Mouse (Mus musculus): Measurements from ENCODE around the gene Creb3l1. TPM values are rescaled to one million over a fixed set of nuclear protein-coding genes. Genes with fewer than 3 reads are reported as not detected.

The Creb3l1 gene
- polyA plus RNA-seq, 1 experiment from 2014 or later: 1.3 TPM

DNA sequence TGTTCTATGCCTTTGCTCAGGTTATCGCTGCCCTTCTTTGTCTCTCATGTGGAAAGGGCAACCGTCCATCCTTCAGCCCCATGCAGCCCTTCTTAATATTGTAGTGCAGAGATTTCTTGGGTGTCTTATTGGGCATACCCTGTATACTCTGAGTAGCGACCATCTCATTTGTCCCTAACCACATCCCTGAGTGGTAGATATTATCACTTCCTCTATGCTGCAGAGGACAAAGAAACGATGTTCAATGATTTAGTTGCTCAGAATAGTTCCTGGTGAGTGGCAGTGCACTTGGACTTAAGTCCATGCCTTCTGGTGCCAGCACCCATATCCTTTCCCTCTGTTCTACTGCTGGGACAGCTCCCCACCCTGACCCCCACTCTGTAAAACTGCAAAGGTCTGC is 46.3 kb downstream of the Creb3l1 start:
- no peak overlapping the region for H3K4me2 ChIP-seq
- peaks cover 64% of the 10 kb centered on the region for H3K27me3 ChIP-seq
- no peaks in the 10 kb centered on the region for H3K36me3 ChIP-seq
- H3K9me3 ChIP-seq: no peaks in the 10 kb centered on the region
- no peak for ATAC-seq (ENCODE audit: insufficient number of reproducible peaks, insufficient read depth, low FRiP score, low TSS enrichment, low read depth)
- WGBS: 80% methylated on average over 4 of the region's 4 CpGs
- H3K9ac ChIP-seq (replicated peaks): no peak overlapping the region
- H3K4me3 ChIP-seq (replicated peaks): no peak overlapping the region
- no peak overlapping the region for H3K27ac ChIP-seq
- H3K4me1 ChIP-seq (replicated peaks): peaks cover 40% of the 10 kb centered on the region

DNA sequence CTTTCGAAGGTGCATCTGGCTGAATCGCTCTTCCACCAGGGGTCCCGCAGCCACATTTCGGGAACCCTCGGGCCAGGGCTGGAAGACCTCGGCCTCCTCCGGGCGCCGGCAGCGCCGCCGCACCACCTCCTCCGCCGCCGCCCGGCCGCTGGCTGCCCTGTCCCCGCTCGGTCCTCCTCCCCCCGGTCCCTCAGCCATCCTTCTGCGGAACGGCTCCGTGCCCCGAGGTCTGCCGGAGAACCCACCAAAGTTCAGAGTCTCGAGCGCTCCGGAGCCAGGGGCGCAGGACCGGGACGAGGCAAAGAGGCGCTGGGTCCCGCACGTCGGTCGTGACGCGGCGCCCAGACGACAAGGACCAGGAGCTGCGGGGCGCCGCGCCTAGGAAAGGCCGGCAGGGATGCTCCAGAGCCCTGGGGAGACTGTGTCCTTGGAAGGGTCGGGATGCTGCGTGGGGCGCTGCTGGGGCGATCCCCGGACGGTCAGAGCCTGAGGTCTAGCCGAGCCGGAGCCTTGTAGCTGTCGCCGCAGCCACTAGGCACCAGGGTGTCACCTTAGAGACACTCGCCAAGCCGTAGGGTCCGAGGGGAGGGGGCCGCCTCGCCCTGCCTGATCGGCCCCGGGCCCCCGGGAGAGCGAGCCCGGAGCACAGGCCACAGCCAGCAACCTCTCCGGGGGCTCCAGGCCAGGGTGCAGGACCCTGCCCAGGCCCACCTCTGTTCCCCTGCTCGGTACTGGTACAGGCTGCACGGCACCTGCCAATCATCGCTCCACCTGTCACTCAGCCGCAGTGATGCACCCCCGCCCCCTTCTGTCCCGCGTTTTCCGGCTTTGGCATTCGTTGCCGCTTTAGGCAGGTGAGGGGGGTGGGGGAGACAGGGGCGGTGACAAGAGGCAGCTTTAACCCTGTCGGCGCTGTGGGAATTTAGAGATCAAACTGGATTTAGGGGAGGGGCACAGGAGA is 48.4 kb downstream of the Creb3l1 start, which contains the start of gene Dgkz:
TSS of gene Dgkz (minus strand) at position 284 of the 961 bp plus-strand sequence.
- Histone ChIP-seq H3K36me3 (no peaks in the 10 kb centered on the region), H3K4me2 (peak within 1 kb of the TSS; percentile 68), H3K9me3 (no peaks in the 10 kb centered on the region), H3K4me3 (replicated peaks) (peak within 1 kb of the TSS; percentile 43), H3K9ac (replicated peaks) (peak within 1 kb of the TSS; percentile 53), H3K27me3 (peaks cover 79% of the 10 kb centered on the region), H3K4me1 (replicated peaks) (peaks cover 45% of the 10 kb centered on the region), H3K27ac (no peak within 1 kb of the TSS)
- 1% methylated on average over 79 of the region's 79 CpGs for WGBS
- no peak for ATAC-seq (ENCODE audit: insufficient number of reproducible peaks, insufficient read depth, low FRiP score, low TSS enrichment, low read depth)

DNA sequence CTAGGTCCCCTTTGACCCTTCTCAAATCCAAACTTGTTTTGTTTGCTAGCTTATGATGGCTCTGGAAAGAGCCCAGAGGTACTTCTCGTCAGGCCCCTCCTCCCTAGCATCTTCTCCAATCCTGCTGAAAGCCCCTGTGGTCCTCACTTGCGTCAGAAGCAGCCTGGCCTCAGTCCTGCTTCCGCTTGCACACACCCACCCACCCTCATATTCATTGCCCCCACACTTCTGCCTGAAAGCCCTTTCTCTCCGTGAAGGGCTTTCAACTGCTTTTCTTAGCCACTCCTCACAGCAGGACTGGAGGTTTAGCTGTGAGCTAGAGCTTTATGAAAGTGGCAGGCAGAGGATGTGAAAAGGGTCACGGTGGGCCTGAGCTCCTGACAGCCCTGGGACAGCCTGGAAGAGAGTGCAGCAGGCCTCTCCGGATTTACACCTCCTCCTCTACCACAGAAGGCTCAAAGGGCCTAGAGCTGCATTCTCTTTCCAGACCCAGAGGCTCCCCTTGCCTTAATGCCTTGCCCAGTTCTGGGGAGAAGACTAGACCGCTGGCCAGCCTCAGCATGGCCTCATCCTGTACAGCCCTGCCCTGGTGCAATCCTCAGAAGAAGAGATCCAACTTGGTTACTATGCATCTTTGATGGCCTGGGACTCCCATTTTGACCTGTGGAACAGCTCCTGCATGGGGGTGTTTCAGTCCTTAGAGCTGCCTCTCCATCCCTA is 50.7 kb downstream of the Creb3l1 start:
- H3K27ac ChIP-seq: no peak overlapping the region

DNA sequence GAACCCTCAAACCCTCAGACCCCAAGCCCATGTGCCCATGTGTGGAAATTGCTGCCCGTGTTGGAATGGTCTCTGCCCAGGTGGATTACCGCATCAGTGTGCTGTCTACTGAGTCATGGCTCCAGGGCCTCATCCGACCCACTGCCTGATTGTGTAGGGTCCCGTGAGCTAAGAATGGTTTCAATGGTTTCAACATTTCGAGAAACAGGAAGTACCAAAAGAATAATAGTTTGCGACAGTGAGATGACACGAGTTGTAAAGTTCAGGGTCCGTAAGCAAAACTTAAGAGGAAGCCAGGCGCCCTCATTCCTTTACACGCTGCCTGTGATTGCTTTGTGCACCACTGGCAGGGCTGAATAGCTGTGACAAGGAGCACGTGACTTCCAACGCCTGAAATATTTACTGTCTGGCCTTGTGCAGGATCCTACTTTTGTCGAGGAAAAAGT is 52.2 kb downstream of the Creb3l1 start:
- Histone ChIP-seq H3K4me3 (replicated peaks) (no peak overlapping the region), H3K4me2 (no peak overlapping the region), H3K27me3 (peaks cover 57% of the 10 kb centered on the region), H3K36me3 (no peaks in the 10 kb centered on the region), H3K9me3 (no peaks in the 10 kb centered on the region), H3K4me1 (replicated peaks) (peaks cover 29% of the 10 kb centered on the region), H3K27ac (no peak overlapping the region), H3K9ac (replicated peaks) (no peak overlapping the region)
- no peak for ATAC-seq (ENCODE audit: insufficient number of reproducible peaks, insufficient read depth, low FRiP score, low TSS enrichment, low read depth)
- 40% methylated on average over 13 of the region's 13 CpGs for WGBS

More for the DNA sequence above, 50.7 kb downstream of the Creb3l1 start:
- Histone ChIP-seq H3K9ac (replicated peaks) (no peak overlapping the region), H3K36me3 (no peaks in the 10 kb centered on the region), H3K4me3 (replicated peaks) (no peak overlapping the region), H3K27me3 (peaks cover 71% of the 10 kb centered on the region), H3K4me1 (replicated peaks) (peaks cover 25% of the 10 kb centered on the region), H3K9me3 (no peaks in the 10 kb centered on the region), H3K4me2 (no peak overlapping the region)
- WGBS: 28% methylated on average over 7 of the region's 7 CpGs
- ATAC-seq (ENCODE audit: insufficient number of reproducible peaks, insufficient read depth, low FRiP score, low TSS enrichment, low read depth): no peak

DNA sequence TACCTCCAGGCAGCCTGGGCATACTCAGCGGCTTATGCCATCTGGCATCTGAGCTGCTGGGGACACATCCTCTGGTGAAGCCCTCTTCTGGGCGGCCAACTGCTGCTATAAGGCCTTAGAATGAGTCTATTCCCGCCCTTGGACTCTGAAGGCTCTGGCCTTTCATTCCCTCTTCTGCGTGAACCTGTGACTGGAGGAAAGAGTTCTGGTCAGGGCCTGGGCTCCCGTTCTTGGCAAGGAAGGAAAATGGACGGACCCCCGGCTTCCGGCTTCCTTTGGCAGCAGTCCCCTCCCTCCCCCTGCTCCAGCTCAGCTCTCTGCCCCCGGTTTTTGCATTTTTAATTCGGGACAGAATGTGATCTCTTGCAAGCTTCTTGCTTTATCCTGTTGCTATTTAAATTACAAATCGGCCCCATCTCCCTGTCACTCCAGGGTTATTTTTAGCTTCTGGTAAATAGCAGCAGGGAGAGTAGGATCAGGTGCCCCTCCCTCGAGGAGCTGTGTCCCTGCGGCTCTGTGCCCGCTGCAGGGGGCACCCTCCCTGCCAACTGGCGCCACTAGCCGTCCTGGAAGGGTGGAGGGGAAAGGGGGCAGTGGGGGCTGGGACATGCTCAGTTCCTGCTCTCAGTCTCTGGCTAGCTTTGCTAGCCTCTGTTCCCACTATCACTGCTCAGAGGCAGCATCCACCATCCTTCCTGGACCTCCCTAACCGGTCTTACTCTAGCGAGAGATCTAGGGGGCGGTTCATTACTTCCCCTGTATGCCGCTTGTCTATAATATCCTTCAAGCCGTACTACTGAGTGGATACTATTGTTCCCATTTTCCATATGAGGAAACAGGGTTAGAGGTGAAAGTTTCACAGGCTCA is 52.8 kb downstream of the Creb3l1 start:
- Histone ChIP-seq H3K27ac (no peak overlapping the region; the same call in 1 of the 2 replicates), H3K4me1 (replicated peaks) (peaks cover 29% of the 10 kb centered on the region), H3K4me3 (replicated peaks) (no peak overlapping the region), H3K27me3 (peaks cover 52% of the 10 kb centered on the region), H3K9ac (replicated peaks) (no peak overlapping the region), H3K36me3 (no peaks in the 10 kb centered on the region), H3K4me2 (no peak overlapping the region), H3K9me3 (no peaks in the 10 kb centered on the region)
- WGBS: 26% methylated on average over 21 of the region's 21 CpGs
- ATAC-seq (ENCODE audit: insufficient number of reproducible peaks, insufficient read depth, low FRiP score, low TSS enrichment, low read depth): no peak

DNA sequence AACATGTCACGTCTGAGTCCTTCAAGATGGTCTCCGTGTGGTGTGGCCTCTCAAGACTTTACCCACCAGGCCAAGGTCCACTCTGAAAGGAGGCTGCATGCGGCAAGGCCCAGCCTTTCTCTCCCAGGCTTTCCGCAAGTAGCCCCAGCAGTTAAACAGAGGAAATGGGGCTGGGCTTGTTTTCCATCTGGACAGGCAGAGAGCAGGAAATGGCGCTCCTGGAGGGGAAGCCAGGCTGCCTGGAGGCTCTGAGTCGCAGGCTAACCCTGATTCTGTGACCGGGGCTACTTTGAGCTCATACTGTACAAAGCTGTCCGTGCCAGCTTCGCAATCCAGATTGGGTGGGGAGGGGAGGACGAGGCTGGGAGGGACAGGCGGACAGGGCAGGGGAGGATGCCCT is 56.3 kb downstream of the Creb3l1 start:
- Histone ChIP-seq H3K9ac (replicated peaks) (no peak overlapping the region), H3K27ac (peak overlapping the region; percentile 74), H3K4me2 (no peak overlapping the region), H3K9me3 (no peaks in the 10 kb centered on the region), H3K27me3 (peaks cover 19% of the 10 kb centered on the region), H3K36me3 (no peaks in the 10 kb centered on the region), H3K4me3 (replicated peaks) (no peak overlapping the region), H3K4me1 (replicated peaks) (peaks cover 29% of the 10 kb centered on the region)
- WGBS: 50% methylated on average over 11 of the region's 11 CpGs
- no peak for ATAC-seq (ENCODE audit: insufficient number of reproducible peaks, insufficient read depth, low FRiP score, low TSS enrichment, low read depth)

DNA sequence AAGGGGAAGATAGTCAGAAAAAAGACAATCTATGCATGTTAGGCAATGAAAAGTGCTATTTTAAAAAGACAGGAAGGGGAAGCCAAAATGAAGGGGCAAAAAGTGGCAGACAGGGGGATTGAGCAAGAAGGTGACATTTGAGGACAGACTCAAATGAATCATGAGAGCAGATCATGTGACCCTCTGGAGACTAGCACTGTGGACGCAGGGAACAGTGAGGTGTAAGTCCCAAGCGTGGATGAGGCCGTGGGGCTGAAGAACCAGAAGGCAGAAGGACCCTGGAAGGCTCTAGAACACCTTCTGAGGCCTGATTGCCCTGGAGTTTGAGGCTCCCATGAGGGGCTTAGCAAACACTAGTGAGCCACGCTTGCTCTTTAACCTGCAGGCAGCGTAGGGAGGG is 57.9 kb downstream of the Creb3l1 start:
- Histone ChIP-seq H3K4me2 (no peak overlapping the region), H3K27me3 (peaks cover 10% of the 10 kb centered on the region), H3K4me3 (replicated peaks) (no peak overlapping the region), H3K27ac (no peak overlapping the region), H3K9ac (replicated peaks) (no peak overlapping the region), H3K9me3 (no peaks in the 10 kb centered on the region), H3K4me1 (replicated peaks) (peaks cover 38% of the 10 kb centered on the region), H3K36me3 (no peaks in the 10 kb centered on the region)
- no peak for ATAC-seq (ENCODE audit: insufficient number of reproducible peaks, insufficient read depth, low FRiP score, low TSS enrichment, low read depth)
- WGBS: 83% methylated on average over 5 of the region's 5 CpGs

DNA sequence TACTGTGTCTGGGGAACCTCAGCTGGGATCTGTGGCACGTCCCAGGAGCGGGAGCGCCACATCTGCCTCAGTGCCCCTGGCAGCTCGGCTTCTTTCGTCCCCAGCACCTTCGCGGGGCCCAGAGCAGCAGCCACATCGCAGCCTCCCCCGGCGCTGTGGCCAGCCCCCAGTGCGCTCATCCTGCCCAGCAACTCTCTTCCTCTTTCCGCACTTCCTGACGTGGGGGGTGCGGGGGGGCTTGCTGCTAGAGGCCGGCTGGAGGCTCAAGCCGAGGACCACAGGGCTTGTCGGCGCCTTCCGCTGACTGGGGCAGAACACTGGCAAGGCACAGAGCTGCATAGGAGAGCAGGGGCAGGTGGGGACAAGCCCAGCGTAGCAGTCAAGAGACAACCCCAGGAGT is 58.9 kb downstream of the Creb3l1 start:
- Histone ChIP-seq H3K4me3 (replicated peaks) (peak overlapping the region; percentile 25), H3K9me3 (no peaks in the 10 kb centered on the region), H3K9ac (replicated peaks) (no peak overlapping the region; the same call in 1 of the 2 replicates), H3K36me3 (no peaks in the 10 kb centered on the region), H3K27me3 (peaks cover 4% of the 10 kb centered on the region), H3K4me1 (replicated peaks) (peaks cover 36% of the 10 kb centered on the region), H3K27ac (peak overlapping the region; percentile 53), H3K4me2 (peak overlapping the region; percentile 92)
- no peak for ATAC-seq (ENCODE audit: insufficient number of reproducible peaks, insufficient read depth, low FRiP score, low TSS enrichment, low read depth)
- 9% methylated on average over 20 of the region's 20 CpGs for WGBS

DNA sequence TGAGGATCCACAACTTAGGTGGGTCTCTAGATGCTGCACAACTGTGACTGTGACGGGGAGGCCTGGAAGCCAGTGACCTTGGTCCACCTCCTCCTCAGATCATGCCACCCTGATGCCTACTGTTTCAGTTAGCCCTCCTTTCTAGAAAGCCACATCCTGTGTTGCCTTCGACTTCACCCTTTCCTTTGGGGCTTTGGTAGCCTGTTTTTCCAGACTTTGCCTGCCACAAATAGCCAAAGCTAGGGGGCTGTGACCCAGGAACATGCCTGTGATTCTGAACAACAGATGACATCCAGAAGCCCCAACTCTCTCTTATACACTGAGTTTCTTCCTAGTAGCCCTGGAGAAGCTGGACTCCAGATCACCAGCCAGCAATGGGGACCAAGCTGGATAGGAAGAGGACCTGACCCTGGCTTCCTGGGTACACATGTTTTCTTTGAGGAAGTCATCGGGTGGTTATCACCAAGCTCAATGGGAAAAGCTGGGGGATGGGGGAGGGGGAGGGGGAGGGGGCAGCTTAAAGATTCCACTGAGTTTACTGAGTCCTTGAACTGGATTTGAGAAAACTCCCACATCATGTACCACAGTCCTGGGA is 59.6 kb downstream of the Creb3l1 start:
- Histone ChIP-seq H3K4me2 (peak overlapping the region; percentile 92), H3K4me1 (replicated peaks) (peaks cover 36% of the 10 kb centered on the region)
- no peak for ATAC-seq (ENCODE audit: insufficient number of reproducible peaks, insufficient read depth, low FRiP score, low TSS enrichment, low read depth)

DNA sequence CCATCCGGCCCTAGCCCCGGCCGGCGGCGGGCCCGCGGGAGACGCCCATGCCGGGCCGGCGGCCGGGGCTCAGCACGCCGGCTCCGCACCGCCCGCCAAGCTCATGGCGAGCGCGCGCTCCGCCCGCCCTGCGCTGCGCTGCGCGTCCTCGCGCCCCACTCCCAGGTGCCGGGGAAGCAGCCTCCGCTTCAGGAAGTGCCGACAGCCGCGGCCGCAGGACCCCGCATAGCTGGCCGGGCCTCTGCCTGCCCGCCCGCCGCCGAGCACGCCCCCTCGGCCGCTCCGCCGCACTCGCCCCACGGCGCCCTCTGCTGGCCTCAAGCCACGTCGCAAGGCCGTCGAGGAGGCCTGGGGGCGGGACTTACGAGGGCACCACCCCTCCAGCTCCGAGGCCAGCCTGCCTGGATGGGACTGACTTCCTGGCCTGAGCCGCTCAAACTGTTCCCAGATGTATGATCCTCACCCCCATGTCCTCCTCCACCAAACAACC is 60.8 kb downstream of the Creb3l1 start:
- Histone ChIP-seq H3K36me3 (no peaks in the 10 kb centered on the region), H3K4me2 (peak overlapping the region; percentile 92), H3K9ac (replicated peaks) (peak overlapping the region; percentile 89), H3K27ac (peak overlapping the region; percentile 76), H3K9me3 (no peaks in the 10 kb centered on the region), H3K4me1 (replicated peaks) (peaks cover 38% of the 10 kb centered on the region), H3K27me3 (peaks cover 4% of the 10 kb centered on the region; the same call in 1 of the 2 replicates), H3K4me3 (replicated peaks) (peak overlapping the region; percentile 88)
- WGBS: 2% methylated on average over 30 of the region's 57 CpGs
- peak; percentile 93 for ATAC-seq (ENCODE audit: insufficient number of reproducible peaks, insufficient read depth, low FRiP score, low TSS enrichment, low read depth)

More for the DNA sequence above, 59.6 kb downstream of the Creb3l1 start:
- Histone ChIP-seq H3K27ac (peak overlapping the region; percentile 76; the same call in 1 of the 2 replicates), H3K9ac (replicated peaks) (no peak overlapping the region), H3K4me3 (replicated peaks) (peak overlapping the region; percentile 25), H3K36me3 (no peaks in the 10 kb centered on the region), H3K9me3 (no peaks in the 10 kb centered on the region), H3K27me3 (peaks cover 4% of the 10 kb centered on the region; the same call in 1 of the 2 replicates)
- WGBS: 68% methylated on average over 3 of the region's 3 CpGs
